In the genomic region with DNA sequence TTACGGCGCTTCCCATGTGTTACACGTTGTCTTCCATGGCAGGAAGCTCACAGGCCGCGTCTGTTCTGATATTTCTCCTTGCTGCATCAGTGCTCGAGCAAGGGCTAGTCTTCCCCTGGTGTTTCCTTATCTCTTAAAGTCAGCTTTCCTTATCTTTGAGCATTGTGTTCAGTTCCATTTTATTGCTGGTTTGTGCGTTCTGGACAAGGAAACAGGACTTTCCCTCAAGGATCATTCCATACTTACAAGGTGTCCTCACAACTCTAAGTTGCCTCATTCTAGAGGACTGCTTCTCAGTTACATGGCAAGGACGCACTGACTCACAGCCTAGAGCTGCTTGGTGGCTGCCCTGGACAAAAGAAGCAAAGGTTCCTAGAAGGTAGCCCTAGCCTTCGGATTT, we compare ENCODE assay signal across 12 mouse cellular contexts.
DNase-seq lines count a peak whose midpoint lies in the region; ATAC-seq lines count a peak whose summit lies in the region.
"Had no signal": no experiment of that assay in that cellular context is flagged by ENCODE, and none has a peak within 500 bp of the region (broad histone marks: within the 10 kb centered on the region; RNA-seq: fewer than 3 reads in every experiment).

No protein-coding gene starts in this region.

- H3K4me2 ChIP-seq in heart, embryonic 16.5 days (ENCODE audit: low read depth, low read length), result no peak overlapping the region
- no peak overlapping the region for H3K4me2 ChIP-seq in intestine, embryonic 15.5 days (replicated peaks)
- H3K4me2 ChIP-seq: midbrain, embryonic 12.5 days; neural tube, embryonic 12.5 days; stomach, embryonic 15.5 days had no signal

- intact Hi-C loops in heart, postnatal 10 days (cut with DNase I), result loop anchor here (5.0 kb wide), 1 partner anchor 72 kb away; no protein-coding TSS in a partner anchor

- H3K4me3 ChIP-seq in heart, embryonic 16.5 days (ENCODE audit: low read length), result no peak overlapping the region
- no peak overlapping the region for H3K4me3 ChIP-seq in intestine, embryonic 15.5 days (replicated peaks)
- H3K4me3 ChIP-seq: midbrain, embryonic 12.5 days; neural tube, embryonic 12.5 days; stomach, embryonic 15.5 days had no signal

- ATAC-seq in heart, embryonic 16.5 days (replicated peaks; ENCODE audit: extremely low read depth, insufficient read depth, low FRiP score), result no peak
- peak; percentile 73 for ATAC-seq in intestine, embryonic 15.5 days
- ATAC-seq in megakaryocyte progenitor cell, adult 5-6 weeks (replicated peaks; ENCODE audit: poor library complexity), result peak; percentile 61
- ATAC-seq: activated CD4-positive, CD25-positive, alpha-beta regulatory T cell, adult 4 months had no signal

- no peak for DNase-seq in heart, postnatal 10 days
- DNase-seq in c-Kit-positive CD71-positive TER-119-negative erythroid progenitor cells, embryonic 14.5 days (ENCODE audit: low read depth), result peak; percentile 55
- no peak for DNase-seq in thymus, postnatal 0 days (ENCODE audit: low spot score)
- DNase-seq in kidney, postnatal 10 days, result no peak
- DNase-seq: kidney, adult 11 months had no signal

- WGBS in heart, embryonic 16.5 days, result 67% methylated on average over 9 of the region's 9 CpGs
- WGBS in intestine, embryonic 15.5 days, result 72% methylated on average over 9 of the region's 9 CpGs

- no peaks in the 10 kb centered on the region for H3K36me3 ChIP-seq in heart, embryonic 16.5 days (ENCODE audit: control insufficient read depth, insufficient read depth)
- H3K36me3 ChIP-seq in intestine, embryonic 15.5 days, result no peaks in the 10 kb centered on the region
- H3K36me3 ChIP-seq: midbrain, embryonic 12.5 days; neural tube, embryonic 12.5 days; stomach, embryonic 15.5 days had no signal

- peaks cover 59% of the 10 kb centered on the region for H3K4me1 ChIP-seq in heart, embryonic 16.5 days (ENCODE audit: control insufficient read depth, insufficient read depth, low read length)
- peaks cover 34% of the 10 kb centered on the region for H3K4me1 ChIP-seq in intestine, embryonic 15.5 days (replicated peaks)

- no peaks in the 10 kb centered on the region for H3K27me3 ChIP-seq in heart, embryonic 16.5 days (ENCODE audit: control insufficient read depth, insufficient read depth, low read length)
- no peaks in the 10 kb centered on the region for H3K27me3 ChIP-seq in intestine, embryonic 15.5 days (replicated peaks)
- H3K27me3 ChIP-seq: midbrain, embryonic 12.5 days; neural tube, embryonic 12.5 days; stomach, embryonic 15.5 days had no signal

- no peak overlapping the region for H3K9ac ChIP-seq in heart, embryonic 16.5 days (ENCODE audit: low read length)
- H3K9ac ChIP-seq in intestine, embryonic 15.5 days, result no peak overlapping the region
- H3K9ac ChIP-seq: midbrain, embryonic 12.5 days; neural tube, embryonic 12.5 days; stomach, embryonic 15.5 days had no signal

- peak overlapping the region; percentile 56; the same call in 1 of the 2 replicates for H3K27ac ChIP-seq in heart, embryonic 16.5 days (ENCODE audit: low read length)
- H3K27ac ChIP-seq in intestine, embryonic 15.5 days, result no peak overlapping the region
- H3K27ac ChIP-seq: midbrain, embryonic 12.5 days; neural tube, embryonic 12.5 days; stomach, embryonic 15.5 days had no signal

- no peaks in the 10 kb centered on the region for H3K9me3 ChIP-seq in heart, embryonic 16.5 days (replicated peaks; ENCODE audit: control insufficient read depth, low read length)
- no peaks in the 10 kb centered on the region for H3K9me3 ChIP-seq in intestine, embryonic 15.5 days
- H3K9me3 ChIP-seq: midbrain, embryonic 12.5 days; neural tube, embryonic 12.5 days; stomach, embryonic 15.5 days had no signal
